Mouse (Mus musculus) embryonic facial prominence, embryonic 14.5 days (tissue): ENCODE results near the gene Ndel1. TPM values are rescaled to one million over a fixed set of nuclear protein-coding genes. Genes with fewer than 3 reads are reported as not detected.
A peak's percentile ranks its signal among the peaks of the same experiment; 100 is the strongest.
"Not testable (repeated sequence)": the region's sequence is repeated elsewhere in the genome, so short reads cannot be mapped to it uniquely, and the experiment has no call there.

ENCODE experiments used
- ATAC-seq: fragments of 200-750 bp; cut with Nextera tagmentation; 2 replicates; pipeline ENCODE4 v1.8.0; 2017; ENCODE audit warnings: low read depth, moderate number of reproducible peaks, moderate TSS enrichment
- DNase-seq: peaks from one replicate; pipeline ENCODE4 v3.0.0-alpha.2; 2015; ENCODE audit warnings: low spot score
- H3K27ac ChIP-seq: fragments of 300-500 bp; sonication (generic); replicated peaks from 2 replicates; pipeline ENCODE4 v1.5.1; 2014; ENCODE audit warnings: low read depth, mild to moderate bottlenecking, low read length, moderate library complexity
- H3K27me3 ChIP-seq: fragments of 300-500 bp; sonication (generic); replicated peaks from 2 replicates; pipeline ENCODE4 v1.6.1; 2014; ENCODE audit warnings: low read length; ENCODE audit not compliant: control insufficient read depth, insufficient read depth
- H3K36me3 ChIP-seq: fragments of 300-500 bp; sonication (generic); 2 replicates; pipeline ENCODE4 v1.6.1; 2014; ENCODE audit warnings: low read length, mixed read lengths; ENCODE audit not compliant: control insufficient read depth, insufficient read depth
- H3K4me1 ChIP-seq: fragments of 300-500 bp; sonication (generic); 2 replicates; pipeline ENCODE4 v1.6.1; 2014; ENCODE audit warnings: antibody characterized with exemption, low read length; ENCODE audit not compliant: control insufficient read depth, insufficient read depth
- H3K4me2 ChIP-seq: fragments of 300-500 bp; sonication (generic); 2 replicates; pipeline ENCODE4 v1.6.1; 2014; ENCODE audit warnings: low read depth, mild to moderate bottlenecking, low read length, moderate library complexity, mixed read lengths
- H3K4me3 ChIP-seq: fragments of 300-500 bp; sonication (generic); 2 replicates; pipeline ENCODE4 v1.5.1; 2014; ENCODE audit warnings: low read depth, mild to moderate bottlenecking, low read length
- H3K9ac ChIP-seq: fragments of 300-500 bp; sonication (generic); 2 replicates; pipeline ENCODE4 v1.6.1; 2014; ENCODE audit warnings: low read depth, mild to moderate bottlenecking, low read length, moderate library complexity, mixed read lengths
- H3K9me3 ChIP-seq: fragments of 300-500 bp; sonication (generic); 2 replicates; pipeline ENCODE4 v1.6.1; 2016; ENCODE audit warnings: low read length; ENCODE audit not compliant: control insufficient read depth
- WGBS: fragments of 180-500 bp; shearing (Covaris S2); extraction: QIAGEN DNeasy Blood & Tissue Kit; methylation state at CpG from one replicate; pipeline ENCODE4 v1.1.7; 2014; 5-methylcytosine and 5-hydroxymethylcytosine counted together
- polyA plus RNA-seq: library from polyadenylated mRNA; unstranded; fragments of >200 nt; fragmentation: Nextera tagmentation; extraction: Ambion mirVana; gene quantifications from 2 replicates; pipeline ENCODE4 v1.2.1, GENCODE M21; 2014

Ndel1 gene
- polyA plus RNA-seq, 1 experiment from 2014 or later, result 90.0 TPM

- Histone ChIP-seq H3K9ac (peak overlapping the region; percentile 99), H3K4me1 (peaks cover 19% of the 10 kb centered on the region), H3K27me3 (no peaks in the 10 kb centered on the region; the same call in 1 of the 2 replicates), H3K4me2 (peak overlapping the region; percentile 88), H3K36me3 (no peaks in the 10 kb centered on the region), H3K27ac (peak overlapping the region; percentile 99), H3K9me3 (no peaks in the 10 kb centered on the region), H3K4me3 (peak overlapping the region; percentile 100)
- no peak for DNase-seq
- WGBS, result 2% methylated on average over 13 of the region's 13 CpGs
- no peak for ATAC-seq
Observed at GRCm38 (mm10) chr11:68851644-68852485, 19.8 kb downstream of the Ndel1 start.

GRCm38 (mm10) chr11:68850862-68851261 is 20.8 kb downstream of the Ndel1 start:
- ATAC-seq, result no peak
- no peaks in the 10 kb centered on the region for H3K36me3 ChIP-seq
- no peaks in the 10 kb centered on the region for H3K27me3 ChIP-seq
- H3K27ac ChIP-seq, result no peak overlapping the region
- H3K4me2 ChIP-seq, result peak overlapping the region; percentile 88
- no peak for DNase-seq
- no peaks in the 10 kb centered on the region for H3K9me3 ChIP-seq
- 77% methylated on average over 7 of the region's 7 CpGs for WGBS
- H3K4me3 ChIP-seq, result peak overlapping the region; percentile 1; the same call in 1 of the 2 replicates
- H3K4me1 ChIP-seq, result peaks cover 19% of the 10 kb centered on the region
- peak overlapping the region; percentile 42 for H3K9ac ChIP-seq

- ATAC-seq, result no peak
- Histone ChIP-seq H3K9me3 (no peaks in the 10 kb centered on the region), H3K4me2 (no peak overlapping the region), H3K36me3 (peaks cover 83% of the 10 kb centered on the region), H3K27me3 (no peaks in the 10 kb centered on the region), H3K27ac (no peak overlapping the region), H3K9ac (no peak overlapping the region), H3K4me1 (no peaks in the 10 kb centered on the region), H3K4me3 (no peak overlapping the region)
- 88% methylated on average over 5 of the region's 5 CpGs for WGBS
- no peak for DNase-seq
Observed at GRCm38 (mm10) chr11:68839606-68840005, 32.1 kb downstream of the Ndel1 start.

- no peak for ATAC-seq
- no peak overlapping the region for H3K4me3 ChIP-seq
- no peaks in the 10 kb centered on the region for H3K27me3 ChIP-seq
- peaks cover 89% of the 10 kb centered on the region for H3K36me3 ChIP-seq
- H3K27ac ChIP-seq, result no peak overlapping the region
- WGBS, result 95% methylated on average over 3 of the region's 3 CpGs
- no peaks in the 10 kb centered on the region for H3K4me1 ChIP-seq
- H3K9me3 ChIP-seq, result no peaks in the 10 kb centered on the region
- no peak for DNase-seq
- H3K9ac ChIP-seq, result no peak overlapping the region
- no peak overlapping the region for H3K4me2 ChIP-seq
Observed at GRCm38 (mm10) chr11:68835034-68835433, 36.6 kb downstream of the Ndel1 start.

- H3K36me3 ChIP-seq, result peaks cover 90% of the 10 kb centered on the region
- H3K4me3 ChIP-seq, result no peak overlapping the region
- no peak overlapping the region for H3K9ac ChIP-seq
- no peak for DNase-seq
- no peak overlapping the region for H3K4me2 ChIP-seq
- H3K4me1 ChIP-seq, result no peaks in the 10 kb centered on the region
- ATAC-seq, result no peak
- no peak overlapping the region for H3K27ac ChIP-seq
- no peaks in the 10 kb centered on the region for H3K27me3 ChIP-seq
- H3K9me3 ChIP-seq, result no peaks in the 10 kb centered on the region
Observed at GRCm38 (mm10) chr11:68833593-68833992, 38.1 kb downstream of the Ndel1 start.

GRCm38 (mm10) chr11:68832793-68833192 is 38.9 kb downstream of the Ndel1 start:
- H3K36me3 ChIP-seq, result peaks cover 93% of the 10 kb centered on the region
- no peaks in the 10 kb centered on the region for H3K4me1 ChIP-seq
- H3K27ac ChIP-seq, result no peak overlapping the region
- no peak overlapping the region for H3K4me2 ChIP-seq
- ATAC-seq (no peak), DNase-seq (no peak)
- H3K27me3 ChIP-seq, result no peaks in the 10 kb centered on the region
- H3K4me3 ChIP-seq, result no peak overlapping the region
- 53% methylated on average over 4 of the region's 4 CpGs for WGBS
- no peak overlapping the region for H3K9ac ChIP-seq
- no peaks in the 10 kb centered on the region for H3K9me3 ChIP-seq

- 91% methylated on average over 5 of the region's 5 CpGs for WGBS
- not testable (repeated sequence) for ATAC-seq, H3K4me1 ChIP-seq, H3K4me2 ChIP-seq, H3K27ac ChIP-seq, H3K9me3 ChIP-seq, H3K4me3 ChIP-seq, DNase-seq, H3K27me3 ChIP-seq, H3K9ac ChIP-seq
- peaks cover 93% of the 10 kb centered on the region for H3K36me3 ChIP-seq
Observed at GRCm38 (mm10) chr11:68831580-68831979, 40.1 kb downstream of the Ndel1 start.

GRCm38 (mm10) chr11:68826735-68827134 is 44.9 kb downstream of the Ndel1 start:
- 80% methylated on average over 3 of the region's 3 CpGs for WGBS
- H3K27ac ChIP-seq, result no peak overlapping the region
- peaks cover 79% of the 10 kb centered on the region for H3K36me3 ChIP-seq
- no peaks in the 10 kb centered on the region for H3K27me3 ChIP-seq
- H3K4me3 ChIP-seq, result no peak overlapping the region
- H3K4me2 ChIP-seq, result no peak overlapping the region
- H3K9me3 ChIP-seq, result no peaks in the 10 kb centered on the region
- H3K4me1 ChIP-seq, result no peaks in the 10 kb centered on the region
- no peak overlapping the region for H3K9ac ChIP-seq
- ATAC-seq, result no peak
- DNase-seq, result no peak

GRCm38 (mm10) chr11:68822326-68822725 is 49.3 kb downstream of the Ndel1 start:
- ATAC-seq (no peak), DNase-seq (no peak)
- Histone ChIP-seq H3K9ac (no peak overlapping the region), H3K9me3 (no peaks in the 10 kb centered on the region), H3K4me3 (no peak overlapping the region), H3K4me2 (no peak overlapping the region), H3K27ac (no peak overlapping the region), H3K4me1 (no peaks in the 10 kb centered on the region), H3K27me3 (no peaks in the 10 kb centered on the region), H3K36me3 (peaks cover 80% of the 10 kb centered on the region)
- WGBS, result 93% methylated on average over 14 of the region's 15 CpGs
